Comparison of ENCODE assay signal across 8 mouse cellular contexts in genomic region chr1:86703300-86703964, GRCm38 (mm10). TPM values are rescaled to one million over a fixed set of nuclear protein-coding genes. Genes with fewer than 3 reads are reported as not detected.
A peak's percentile ranks its signal among the peaks of the same experiment; 100 is the strongest.
DNase-seq lines count a peak whose midpoint lies in the region; ATAC-seq and TF ChIP-seq lines count a peak whose summit lies in the region.

Gene Dis3l2 (plus strand): TSS chr1:86703808.

- H3K4me3 ChIP-seq in gastrocnemius, adult 2 months: peak within 1 kb of the TSS; percentile 92
- H3K4me3 ChIP-seq in hindbrain, postnatal 0 days (ENCODE audit: low read length): peak within 1 kb of the TSS; percentile 97
- H3K4me3 ChIP-seq in left cerebral cortex, adult 2 months: peak within 1 kb of the TSS; percentile 79

- no peaks in the 10 kb centered on the region for H3K9me3 ChIP-seq in hindbrain, postnatal 0 days (ENCODE audit: low read length)

- no peaks in the 10 kb centered on the region for H3K27me3 ChIP-seq in hindbrain, postnatal 0 days (ENCODE audit: insufficient read depth, low read length)

- no peaks in the 10 kb centered on the region for H3K36me3 ChIP-seq in hindbrain, postnatal 0 days (ENCODE audit: insufficient read depth, low read length)

- peak within 1 kb of the TSS; percentile 85 for H3K4me2 ChIP-seq in hindbrain, postnatal 0 days (ENCODE audit: low read depth, low read length)

- peak within 1 kb of the TSS; percentile 95 for H3K9ac ChIP-seq in hindbrain, postnatal 0 days (replicated peaks; ENCODE audit: low read length)

- WGBS in hindbrain, postnatal 0 days: 3% methylated on average over 47 of the region's 54 CpGs

- H3K27ac ChIP-seq in gastrocnemius, adult 2 months: peak within 1 kb of the TSS; percentile 94
- H3K27ac ChIP-seq in hindbrain, postnatal 0 days: peak within 1 kb of the TSS; percentile 92
- H3K27ac ChIP-seq in left cerebral cortex, adult 2 months: peak within 1 kb of the TSS; percentile 97

- no peaks in the 10 kb centered on the region for H3K4me1 ChIP-seq in hindbrain, postnatal 0 days (ENCODE audit: insufficient read depth, low read length)

- ATAC-seq in hindbrain, postnatal 0 days: peak; percentile 98
- peak; percentile 96 for ATAC-seq in megakaryocyte, adult 5-6 weeks (ENCODE audit: poor library complexity, severe bottlenecking)

- DNase-seq in WW6 (ENCODE audit: low read depth, low spot score): peak; percentile 74
- DNase-seq in cerebellum, postnatal 4 days (ENCODE audit: low spot score in 2 of 2): peak; percentile 82 to 88
- peak; percentile 93 for DNase-seq in gastrocnemius, adult 2 months
- peak; percentile 94 for DNase-seq in hindbrain, postnatal 0 days (ENCODE audit: low spot score)
- peak; percentile 90 to 92 for DNase-seq in left cerebral cortex, adult 2 months (ENCODE audit: extremely low spot score in 1 of 2, low spot score in 2 of 2)
- peak; percentile 89 to 92 for DNase-seq in right cerebral cortex, adult 2 months (ENCODE audit: low spot score in 2 of 2)
- peak; percentile 86 for DNase-seq in urinary bladder, postnatal 14 days (ENCODE audit: low spot score)

- intact Hi-C loops in gastrocnemius, adult 2 months (cut with DNase I): loop anchor here (1.0 kb wide), 1 partner anchor 53 kb away; no protein-coding TSS in a partner anchor
- intact Hi-C loops in left cerebral cortex, adult 2 months (cut with DNase I): no loop called here

- no peak for TF ChIP-seq CTCF in gastrocnemius, adult 2 months (IDR thresholded peaks at IDR 0.05)
- TF ChIP-seq CTCF in hindbrain, postnatal 0 days (IDR thresholded peaks at IDR 0.05; ENCODE audit: low read depth): no peak
- no peak for TF ChIP-seq CTCF in left cerebral cortex, adult 2 months (IDR thresholded peaks at IDR 0.05)

RNA-seq across cellular contexts. Expression of gene Dis3l2, which starts in this region (rescaled TPM):
- total RNA-seq in gastrocnemius, adult 2 months (2021): 10 to 100 TPM; 11.7 to 14.2 TPM
- total RNA-seq in hindbrain, postnatal 0 days (2014; rRNA removed): 37.2 and 40.0 TPM in 2 replicates
- 29.6 and 33.2 TPM in 2 replicates for polyA plus RNA-seq in hindbrain, postnatal 0 days (2015; fragmentation: Nextera tagmentation; extraction: Ambion mirVana)
- total RNA-seq in left cerebral cortex, adult 2 months (2021): 10 to 100 TPM; 25.5 to 29.0 TPM
- total RNA-seq in megakaryocyte, adult 5-6 weeks (2015): 6.7 and 9.8 TPM in 2 replicates
- total RNA-seq in megakaryocyte, adult 5-6 weeks (2017): 13.8 TPM in 2 replicates

Comparison
In these comparisons a context has a peak if more than half of its experiments do, and no peak if none do; other contexts are left out.
1. Peak in every context shown above with its lines: DNase-seq, ATAC-seq, H3K4me3 ChIP-seq and H3K27ac ChIP-seq.